Comparison of ENCODE assay signal across 8 mouse cellular contexts in genomic region chr6:88106612-88107123, GRCm38 (mm10). TPM values are rescaled to one million over a fixed set of nuclear protein-coding genes. Genes with fewer than 3 reads are reported as not detected.
A peak's percentile ranks its signal among the peaks of the same experiment; 100 is the strongest.
DNase-seq lines count a peak whose midpoint lies in the region; ATAC-seq and TF ChIP-seq lines count a peak whose summit lies in the region.

No protein-coding gene starts in this region.

- H3K4me1 ChIP-seq in lung, embryonic 14.5 days (ENCODE audit: insufficient read depth) = peaks cover 4% of the 10 kb centered on the region; the same call in 1 of the 2 replicates
- peaks cover 13% of the 10 kb centered on the region for H3K4me1 ChIP-seq in forebrain, embryonic 13.5 days
- peaks cover 16% of the 10 kb centered on the region for H3K4me1 ChIP-seq in neural tube, embryonic 15.5 days

- no peaks in the 10 kb centered on the region for H3K27me3 ChIP-seq in lung, embryonic 14.5 days (ENCODE audit: insufficient read depth, low read length)
- H3K27me3 ChIP-seq in forebrain, embryonic 13.5 days = no peaks in the 10 kb centered on the region
- H3K27me3 ChIP-seq in neural tube, embryonic 15.5 days (replicated peaks) = no peaks in the 10 kb centered on the region

- no peaks in the 10 kb centered on the region for H3K9me3 ChIP-seq in lung, embryonic 14.5 days (ENCODE audit: low read depth, low read length)
- H3K9me3 ChIP-seq in forebrain, embryonic 13.5 days (replicated peaks) = no peaks in the 10 kb centered on the region
- no peaks in the 10 kb centered on the region for H3K9me3 ChIP-seq in neural tube, embryonic 15.5 days (replicated peaks)

- no peak overlapping the region for H3K27ac ChIP-seq in lung, embryonic 14.5 days (ENCODE audit: low read depth)
- no peak overlapping the region for H3K27ac ChIP-seq in forebrain, embryonic 13.5 days
- H3K27ac ChIP-seq in neural tube, embryonic 15.5 days (replicated peaks) = peak overlapping the region; percentile 78

- H3K36me3 ChIP-seq in lung, embryonic 14.5 days (ENCODE audit: insufficient read depth) = peaks cover 31% of the 10 kb centered on the region
- H3K36me3 ChIP-seq in forebrain, embryonic 13.5 days (ENCODE audit: poor library complexity, severe bottlenecking) = peaks cover 33% of the 10 kb centered on the region
- H3K36me3 ChIP-seq in neural tube, embryonic 15.5 days = peaks cover 32% of the 10 kb centered on the region

- peak; percentile 14; the same call in 1 of the 2 replicates for ATAC-seq in lung, embryonic 14.5 days (ENCODE audit: insufficient read depth)
- ATAC-seq in forebrain, embryonic 13.5 days = peak; percentile 40
- peak; percentile 62 for ATAC-seq in neural tube, embryonic 15.5 days (ENCODE audit: low FRiP score)

- peak overlapping the region; percentile 50; the same call in 1 of the 2 replicates for H3K9ac ChIP-seq in lung, embryonic 14.5 days
- peak overlapping the region; percentile 56; the same call in 1 of the 2 replicates for H3K9ac ChIP-seq in forebrain, embryonic 13.5 days
- peak overlapping the region; percentile 44; the same call in 1 of the 2 replicates for H3K9ac ChIP-seq in neural tube, embryonic 15.5 days (replicated peaks)

- DNase-seq in lung, embryonic 14.5 days = no peak
- DNase-seq in lung, postnatal 14 days = no peak
- peak; percentile 69 for DNase-seq in liver
- no peak for DNase-seq in thymus, postnatal 36 days
- DNase-seq in cerebellum, postnatal 14 days = no peak
- no peak for DNase-seq in cerebellum, postnatal 4 days (ENCODE audit: low spot score in 2 of 2)

- peak overlapping the region; percentile 22; the same call in 1 of the 2 replicates for H3K4me3 ChIP-seq in lung, embryonic 14.5 days (ENCODE audit: low read depth, low read length)
- H3K4me3 ChIP-seq in forebrain, embryonic 13.5 days = 0 out of 2 replicates have a peak overlapping the region, but pooled peaks have one; percentile 15
- H3K4me3 ChIP-seq in neural tube, embryonic 15.5 days (replicated peaks) = peak overlapping the region; percentile 25; the same call in 1 of the 2 replicates

- peak overlapping the region; percentile 54 for H3K4me2 ChIP-seq in lung, embryonic 14.5 days
- peak overlapping the region; percentile 51; the same call in 1 of the 2 replicates for H3K4me2 ChIP-seq in forebrain, embryonic 13.5 days
- H3K4me2 ChIP-seq in neural tube, embryonic 15.5 days = peak overlapping the region; percentile 54

- TF ChIP-seq CTCF in lung, embryonic 14.5 days (IDR thresholded peaks at IDR 0.05; ENCODE audit: low read depth) = no peak

- WGBS in lung, embryonic 14.5 days = 84% methylated on average over 12 of the region's 12 CpGs
- 97% methylated on average over 12 of the region's 12 CpGs for WGBS in forebrain, embryonic 13.5 days
- WGBS in neural tube, embryonic 15.5 days = 96% methylated on average over 12 of the region's 12 CpGs

RNA-seq across cellular contexts. Expression of gene Rpn1, which starts 22.4 kb away (rescaled TPM):
- polyA plus RNA-seq in lung, embryonic 14.5 days (2014; fragmentation: Nextera tagmentation; extraction: Ambion mirVana) = 437 and 440 TPM in 2 replicates
- polyA plus RNA-seq in forebrain, embryonic 13.5 days (2015; fragmentation: Nextera tagmentation; extraction: Ambion mirVana) = 212 and 246 TPM in 2 replicates
- 294 and 318 TPM in 2 replicates for polyA plus RNA-seq in neural tube, embryonic 15.5 days (2015; fragmentation: Nextera tagmentation; extraction: Ambion mirVana)
